Mouse (Mus musculus) adrenal gland, postnatal 10 days (tissue): ENCODE data around the gene Rac1. TPM values are rescaled to one million over a fixed set of nuclear protein-coding genes. Genes with fewer than 3 reads are reported as not detected.

Experiments used
- total RNA-seq, 2 experiments: library from RNA; stranded (reverse); gene quantifications; 2 replicates each; pipeline ENCODE4 v1.2.3; 2021

The Rac1 gene
- total RNA-seq, 2 experiments from 2014 or later, result 345 to 351 TPM

Other genes with a start within 250 kb of the Rac1 start
- gene Zfp853, start 234.4 kb downstream of the Rac1 start, total RNA-seq, result under 1 TPM; 0.73 to 0.78 TPM
- 10 to 100 TPM; 23.0 to 23.5 TPM for gene E130309D02Rik, start 212.7 kb downstream of the Rac1 start, total RNA-seq
- gene Zdhhc4, start 198.8 kb downstream of the Rac1 start, total RNA-seq, result 10 to 100 TPM; 50.3 to 50.9 TPM
- gene Grid2ip, start 170.7 kb downstream of the Rac1 start, total RNA-seq, result under 1 TPM; 0.24 to 0.85 TPM
- 100 to 1,000 TPM; 105 to 125 TPM for gene Kdelr2, start 124.2 kb downstream of the Rac1 start, total RNA-seq
- 10 to 100 TPM in 1 of 2 experiments, 1 to 10 TPM in 1; 8.8 to 10.7 TPM for gene Daglb, start 63.5 kb downstream of the Rac1 start, total RNA-seq
- 100 to 1,000 TPM; 123 to 151 TPM for gene Cyth3, start 94.4 kb upstream of the Rac1 start, total RNA-seq
- gene Usp42, start 204.2 kb upstream of the Rac1 start, total RNA-seq, result 10 to 100 TPM; 11.2 to 13.4 TPM